In genomic region chr13:60255715-60256114, GRCm38 (mm10) we compare ENCODE assay signal across 14 mouse cellular contexts.
A peak's percentile ranks its signal among the peaks of the same experiment; 100 is the strongest.
DNase-seq lines count a peak whose midpoint lies in the region; ATAC-seq lines count a peak whose summit lies in the region.
"Had no signal": no experiment of that assay in that cellular context is flagged by ENCODE, and none has a peak within 500 bp of the region (broad histone marks: within the 10 kb centered on the region; RNA-seq: fewer than 3 reads in every experiment).

No protein-coding gene starts in this region.

- H3K27me3 ChIP-seq in hindbrain, embryonic 11.5 days (ENCODE audit: control insufficient read depth, insufficient read depth, low read length) = no peaks in the 10 kb centered on the region
- no peaks in the 10 kb centered on the region for H3K27me3 ChIP-seq in hindbrain, embryonic 12.5 days
- H3K27me3 ChIP-seq in embryonic facial prominence, embryonic 10.5 days (replicated peaks; ENCODE audit: low read depth, poor library complexity, severe bottlenecking) = no peaks in the 10 kb centered on the region
- no peaks in the 10 kb centered on the region for H3K27me3 ChIP-seq in limb, embryonic 11.5 days (ENCODE audit: control insufficient read depth, insufficient read depth, low read length)
- H3K27me3 ChIP-seq: CH12.LX had no signal

- H3K4me2 ChIP-seq in hindbrain, embryonic 11.5 days (replicated peaks; ENCODE audit: low read depth, low read length) = no peak overlapping the region
- no peak overlapping the region for H3K4me2 ChIP-seq in hindbrain, embryonic 12.5 days (replicated peaks)
- no peak overlapping the region for H3K4me2 ChIP-seq in limb, embryonic 11.5 days (ENCODE audit: low read depth, severe bottlenecking)

- no peaks in the 10 kb centered on the region for H3K4me1 ChIP-seq in hindbrain, embryonic 11.5 days (replicated peaks; ENCODE audit: control insufficient read depth, insufficient read depth, low read length)
- H3K4me1 ChIP-seq in hindbrain, embryonic 12.5 days = 0 out of 2 replicates have a peak, but pooled peaks cover 4% of the 10 kb centered on the region
- peaks cover 39% of the 10 kb centered on the region for H3K4me1 ChIP-seq in embryonic facial prominence, embryonic 10.5 days
- peaks cover 21% of the 10 kb centered on the region for H3K4me1 ChIP-seq in limb, embryonic 11.5 days (ENCODE audit: control insufficient read depth, insufficient read depth, low read length)

- WGBS in hindbrain, embryonic 11.5 days = 57% methylated on average over 7 of the region's 7 CpGs
- WGBS in hindbrain, embryonic 12.5 days = 53% methylated on average over 7 of the region's 7 CpGs
- 29% methylated on average over 7 of the region's 7 CpGs for WGBS in embryonic facial prominence, embryonic 10.5 days
- WGBS in limb, embryonic 11.5 days = 5% methylated on average over 7 of the region's 7 CpGs

- peak; percentile 22 for DNase-seq in hindbrain, embryonic 11.5 days (ENCODE audit: low spot score)
- peak; percentile 48 for DNase-seq in NIH3T3 (ENCODE audit: low read depth)
- DNase-seq in embryonic facial prominence, embryonic 10.5 days (ENCODE audit: low spot score) = peak; percentile 58
- DNase-seq in limb, embryonic 11.5 days (ENCODE audit: low spot score) = peak; percentile 66
- DNase-seq in adipocyte (ENCODE audit: low spot score) = no peak
- DNase-seq in spleen, postnatal 14 days (ENCODE audit: low spot score in 2 of 2) = no peak
- no peak for DNase-seq in layer of hippocampus, adult 9-10 months (ENCODE audit: low spot score)
- DNase-seq: adrenal gland, postnatal 36 days; cerebellum, adult 18-20 months; liver; right cerebral cortex, postnatal 4 days had no signal

- no peak overlapping the region for H3K9ac ChIP-seq in hindbrain, embryonic 11.5 days (ENCODE audit: low read depth, low read length)
- H3K9ac ChIP-seq in hindbrain, embryonic 12.5 days = no peak overlapping the region
- no peak overlapping the region; the same call in 1 of the 2 replicates for H3K9ac ChIP-seq in limb, embryonic 11.5 days (ENCODE audit: low read length)

- no peak overlapping the region for H3K27ac ChIP-seq in hindbrain, embryonic 11.5 days (ENCODE audit: low read depth, low read length)
- no peak overlapping the region for H3K27ac ChIP-seq in hindbrain, embryonic 12.5 days
- peak overlapping the region; percentile 87 for H3K27ac ChIP-seq in embryonic facial prominence, embryonic 10.5 days (replicated peaks)
- peak overlapping the region; percentile 38; the same call in 1 of the 2 replicates for H3K27ac ChIP-seq in limb, embryonic 11.5 days (replicated peaks; ENCODE audit: low read depth, low read length)

- ATAC-seq in hindbrain, embryonic 11.5 days (ENCODE audit: low FRiP score) = no peak
- ATAC-seq in hindbrain, embryonic 12.5 days (ENCODE audit: low FRiP score) = no peak
- ATAC-seq in limb, embryonic 11.5 days (ENCODE audit: insufficient number of reproducible peaks, low FRiP score, low TSS enrichment, low read depth) = peak; percentile 74; the same call in 1 of the 2 replicates
- ATAC-seq: hindbrain, embryonic 16.5 days had no signal

- no peaks in the 10 kb centered on the region for H3K9me3 ChIP-seq in hindbrain, embryonic 11.5 days (ENCODE audit: control insufficient read depth, low read length)
- H3K9me3 ChIP-seq in hindbrain, embryonic 12.5 days (replicated peaks) = no peaks in the 10 kb centered on the region
- H3K9me3 ChIP-seq in embryonic facial prominence, embryonic 10.5 days = no peaks in the 10 kb centered on the region
- H3K9me3 ChIP-seq in limb, embryonic 11.5 days (ENCODE audit: control insufficient read depth, low read length) = no peaks in the 10 kb centered on the region

- no peak overlapping the region for H3K4me3 ChIP-seq in hindbrain, embryonic 11.5 days (ENCODE audit: low read depth, low read length)
- H3K4me3 ChIP-seq in hindbrain, embryonic 12.5 days = no peak overlapping the region
- no peak overlapping the region for H3K4me3 ChIP-seq in embryonic facial prominence, embryonic 10.5 days
- no peak overlapping the region for H3K4me3 ChIP-seq in limb, embryonic 11.5 days (ENCODE audit: low read depth, low read length)

- no peaks in the 10 kb centered on the region for H3K36me3 ChIP-seq in hindbrain, embryonic 11.5 days (ENCODE audit: control insufficient read depth, insufficient read depth, low read length)
- H3K36me3 ChIP-seq in hindbrain, embryonic 12.5 days = no peaks in the 10 kb centered on the region
- H3K36me3 ChIP-seq in embryonic facial prominence, embryonic 10.5 days (replicated peaks) = no peaks in the 10 kb centered on the region
- H3K36me3 ChIP-seq in limb, embryonic 11.5 days (ENCODE audit: control insufficient read depth, insufficient read depth, low read length) = no peaks in the 10 kb centered on the region

Comparison
In these comparisons a context has a peak if more than half of its experiments do, and no peak if none do; other contexts are left out.
1. DNase-seq: peak in hindbrain, embryonic 11.5 days (single experiment), NIH3T3 (single experiment), embryonic facial prominence, embryonic 10.5 days (single experiment) and limb, embryonic 11.5 days (single experiment); none in adipocyte (single experiment), spleen, postnatal 14 days (0 of 2) and layer of hippocampus, adult 9-10 months (single experiment).
2. H3K27ac ChIP-seq: peak in embryonic facial prominence, embryonic 10.5 days (single experiment) and limb, embryonic 11.5 days (single experiment); none in hindbrain, embryonic 11.5 days (single experiment) and hindbrain, embryonic 12.5 days (single experiment).